Mouse (Mus musculus) mature B cell (primary cell): ENCODE measurements around the gene St3gal6.

Experiments
- in situ Hi-C: fragments of 300-500 bp; cut with MboI; formaldehyde crosslinking; loops from 2 replicates; pipeline ENCODE4 v1.14.3; 2019

The St3gal6 gene

DNA sequence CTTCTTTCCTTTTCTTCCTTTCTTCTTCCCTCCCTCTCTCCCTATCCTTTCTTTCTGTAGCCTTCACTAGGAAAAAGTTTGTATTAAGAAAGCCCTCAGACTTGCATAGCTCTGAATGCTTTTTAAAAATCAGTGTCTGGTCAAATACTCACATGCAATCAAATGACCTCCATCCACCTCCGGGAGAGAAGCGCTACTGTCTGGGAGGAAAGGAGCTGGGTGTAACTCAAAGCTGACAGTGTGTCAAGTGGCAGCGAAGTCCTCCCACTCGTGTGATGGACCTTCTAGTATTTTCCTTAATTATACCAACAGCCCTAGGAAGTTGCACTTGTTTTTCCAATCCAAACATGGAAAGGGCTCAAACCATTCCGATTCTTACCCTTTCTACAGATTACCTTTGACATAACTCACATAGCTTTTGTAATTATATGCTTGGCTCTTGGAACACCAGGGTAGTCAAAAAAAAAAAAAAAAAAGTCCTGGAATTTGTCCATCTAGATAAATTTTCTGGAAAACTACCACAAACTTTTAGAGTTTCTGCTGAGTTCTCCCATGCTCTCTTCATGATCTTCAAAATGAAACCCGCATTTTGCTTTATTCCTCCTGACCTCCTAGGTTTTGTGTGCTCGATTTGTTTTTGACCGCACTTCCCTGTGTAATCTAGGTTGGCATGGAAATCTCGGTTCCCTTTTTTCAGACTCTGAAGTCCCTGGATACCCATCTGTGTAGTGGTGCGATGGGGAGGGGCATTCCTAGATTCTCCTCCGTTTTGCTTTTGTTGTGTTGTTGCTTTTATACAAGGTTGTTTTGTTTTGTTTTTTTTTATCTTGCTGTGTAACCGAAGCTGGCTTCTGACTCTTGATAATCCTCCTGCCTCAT lies at the start of gene St3gal6:
St3gal6 (minus strand) TSS at position 272 of the 879 bp plus-strand sequence.
- in situ Hi-C loops = no loop called here

GRCm38 (mm10) chr16:58570694-58571264 lies 46.7 kb upstream of the St3gal6 start:
- in situ Hi-C loops = no loop called here

- in situ Hi-C loops = no loop called here
These were observed 37.2 kb upstream of the St3gal6 start for GRCm38 (mm10) chr16:58561196-58561595.

DNA sequence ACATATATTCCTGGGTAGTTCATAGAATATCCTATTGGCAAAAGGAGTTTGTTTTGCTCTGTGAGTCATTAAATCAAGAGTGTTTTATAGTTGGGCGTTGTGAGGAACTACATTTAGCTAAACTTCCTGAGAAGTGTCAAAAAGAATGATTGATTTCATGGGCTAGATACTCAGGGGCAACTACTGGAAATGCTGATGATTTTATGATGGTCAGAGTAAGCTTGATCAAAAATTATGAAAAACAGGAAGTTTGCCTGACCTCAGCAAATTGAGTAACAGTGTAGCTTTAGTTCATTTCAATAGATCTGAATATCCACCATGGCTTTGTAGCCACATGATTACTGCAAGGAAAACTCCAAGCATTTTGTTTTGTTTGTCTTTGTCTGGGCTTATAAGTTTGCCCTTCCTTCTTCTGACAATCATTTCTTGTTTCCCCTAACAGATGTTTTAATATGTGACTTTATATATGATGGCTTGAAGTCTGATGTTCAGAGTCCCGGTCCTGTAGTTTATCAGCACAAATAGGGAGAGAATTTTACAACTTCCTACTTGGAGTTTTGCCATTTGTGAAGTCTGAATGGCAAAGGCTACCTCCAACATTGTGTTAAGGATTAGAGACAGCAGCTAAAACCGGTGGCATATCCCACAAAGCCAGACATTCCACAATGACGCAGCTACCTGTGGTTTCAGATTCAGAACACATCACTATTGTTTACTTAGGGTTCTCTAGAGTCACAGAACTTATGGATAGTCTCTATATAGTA lies 32.2 kb upstream of the St3gal6 start:
- in situ Hi-C loops = no loop called here

DNA sequence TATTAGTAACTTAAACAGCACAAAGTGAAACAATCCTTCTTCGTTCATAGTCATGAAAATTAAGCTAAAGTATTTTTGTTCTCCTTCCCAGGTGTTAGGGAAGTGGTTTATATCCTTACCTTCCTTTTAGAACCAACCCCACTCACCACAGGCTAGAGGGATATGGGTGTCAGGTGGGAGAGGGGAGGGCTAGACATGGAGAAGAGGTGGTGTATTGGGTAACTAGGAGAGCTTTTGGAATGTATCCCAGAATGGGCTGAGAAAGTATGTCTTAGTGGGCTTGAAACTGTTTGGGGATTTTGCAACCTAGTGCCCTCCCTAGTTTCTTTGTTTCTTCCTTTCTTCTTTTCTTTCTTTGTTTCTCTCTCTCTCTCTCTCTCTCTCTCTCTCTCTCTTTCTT lies 30.6 kb upstream of the St3gal6 start:
- in situ Hi-C loops = no loop called here

DNA sequence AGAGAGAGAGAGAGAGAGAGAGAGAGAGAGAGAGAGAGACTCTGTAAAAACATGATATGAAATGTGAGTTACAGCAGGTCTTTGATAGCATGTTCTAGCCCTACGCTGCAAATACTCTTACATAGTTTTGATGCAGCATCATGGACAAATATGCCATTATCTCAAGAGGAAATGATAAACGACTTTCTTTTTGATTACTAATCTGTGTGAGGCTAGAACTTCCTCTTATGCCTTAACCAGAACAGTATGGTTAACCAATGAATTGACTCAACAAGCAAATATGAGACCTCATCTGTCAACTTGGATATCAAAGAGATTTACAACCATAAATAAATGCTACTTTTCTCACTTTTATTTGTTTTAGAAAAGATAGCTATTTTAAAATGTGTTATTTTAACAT lies 24.0 kb upstream of the St3gal6 start:
- in situ Hi-C loops = no loop called here

DNA sequence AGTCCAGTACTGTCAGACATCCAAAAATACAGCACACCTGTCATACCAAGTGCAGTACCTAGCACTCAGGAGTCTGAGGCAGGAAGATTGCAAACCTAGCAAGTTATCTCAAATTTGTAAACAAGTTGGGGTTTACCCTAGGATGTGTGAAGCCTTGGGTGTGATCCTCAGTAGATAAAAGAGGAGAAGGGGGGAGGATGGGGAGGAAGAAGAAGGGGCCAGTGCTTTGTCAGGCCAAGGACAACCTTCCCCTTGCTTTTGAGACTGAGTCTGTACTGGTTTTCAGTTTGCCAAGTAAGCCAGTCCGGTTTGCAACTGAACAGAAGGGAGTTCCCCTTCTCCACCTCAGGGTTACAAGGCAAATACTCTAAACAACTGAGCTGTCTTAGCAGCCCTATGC lies 22.1 kb upstream of the St3gal6 start:
- in situ Hi-C loops = no loop called here

DNA sequence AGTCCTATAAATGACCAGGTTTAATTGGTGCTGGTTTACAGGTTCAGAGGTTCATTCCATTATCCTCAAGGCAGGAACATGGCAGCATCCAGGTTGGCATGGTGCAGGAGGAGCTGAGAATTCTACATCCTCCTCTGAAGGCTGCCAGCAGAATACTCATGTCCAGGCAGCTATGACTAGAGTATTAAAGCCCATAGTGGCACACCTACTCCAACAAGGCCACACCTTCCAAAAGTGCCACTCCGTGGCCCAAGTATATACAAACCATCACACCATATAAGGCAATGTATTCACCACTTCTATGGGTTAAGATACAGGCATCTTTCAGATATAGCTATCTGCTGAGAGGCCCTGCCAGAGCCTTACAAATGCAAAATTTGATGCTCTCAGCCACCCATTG lies 15.4 kb upstream of the St3gal6 start:
- in situ Hi-C loops = no loop called here

DNA sequence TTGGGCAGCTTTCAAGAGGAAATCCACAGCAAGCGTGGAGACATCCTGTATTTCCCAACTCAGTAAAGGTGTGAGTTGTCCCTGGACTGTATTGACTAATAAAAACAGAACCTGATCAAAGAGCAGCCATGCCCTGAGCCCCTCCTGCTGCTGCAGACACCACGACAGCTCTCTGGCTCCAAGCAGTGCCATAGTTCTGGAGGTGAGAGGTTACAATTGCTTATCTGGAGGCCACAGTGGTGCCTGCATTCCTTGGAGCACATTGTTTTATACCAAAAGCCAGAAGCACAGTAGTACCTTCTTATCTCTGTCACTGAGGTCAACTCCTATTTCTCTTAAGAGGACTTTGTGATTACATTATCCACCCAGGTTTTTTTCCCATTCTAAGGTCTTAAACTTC lies 15.0 kb upstream of the St3gal6 start:
- in situ Hi-C loops = no loop called here

DNA sequence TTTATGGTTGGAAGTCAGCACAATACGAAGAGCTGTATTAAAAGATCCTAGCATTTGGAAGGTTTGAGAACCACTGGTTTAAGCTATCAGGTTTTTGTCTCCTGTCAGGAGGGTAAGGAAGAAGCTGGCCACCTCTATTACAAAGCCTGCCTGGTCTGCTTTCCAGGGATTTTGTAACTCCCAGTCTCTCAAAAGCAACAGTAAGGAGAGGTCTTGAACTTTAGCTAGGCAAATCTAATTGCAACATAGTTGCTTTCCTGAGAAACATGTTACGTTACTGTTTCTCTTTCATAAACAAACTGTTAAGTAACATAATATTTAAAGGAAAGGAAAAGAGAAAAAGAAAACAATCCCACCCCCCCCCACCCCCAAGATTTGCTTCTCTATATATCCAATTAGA lies 12.0 kb upstream of the St3gal6 start:
- in situ Hi-C loops = no loop called here

- in situ Hi-C loops = no loop called here
These were observed 11.2 kb upstream of the St3gal6 start for GRCm38 (mm10) chr16:58535236-58535635.

GRCm38 (mm10) chr16:58534245-58535142 lies 10.5 kb upstream of the St3gal6 start:
- in situ Hi-C loops = no loop called here

DNA sequence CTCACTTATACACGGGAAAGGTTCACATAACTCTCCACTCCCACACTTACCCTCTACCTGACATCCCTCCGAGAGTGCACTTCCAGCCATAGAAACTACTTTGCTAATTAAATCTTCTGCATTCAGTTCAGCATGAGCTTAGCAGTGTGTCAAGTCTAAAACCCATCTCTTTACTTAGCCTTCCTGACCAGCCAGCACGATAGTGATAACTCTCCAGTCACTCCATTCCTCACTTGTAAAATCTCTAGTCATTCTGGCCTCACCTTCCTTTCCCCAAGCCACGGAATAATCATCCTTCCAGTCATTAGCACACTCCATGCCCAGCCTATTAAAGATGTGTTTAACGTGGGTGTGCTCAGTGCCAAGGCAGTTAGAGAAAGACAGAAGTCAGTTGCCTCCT lies 9.7 kb upstream of the St3gal6 start:
- in situ Hi-C loops = no loop called here

- in situ Hi-C loops = no loop called here
These were observed 9.2 kb upstream of the St3gal6 start for GRCm38 (mm10) chr16:58533254-58533653.

DNA sequence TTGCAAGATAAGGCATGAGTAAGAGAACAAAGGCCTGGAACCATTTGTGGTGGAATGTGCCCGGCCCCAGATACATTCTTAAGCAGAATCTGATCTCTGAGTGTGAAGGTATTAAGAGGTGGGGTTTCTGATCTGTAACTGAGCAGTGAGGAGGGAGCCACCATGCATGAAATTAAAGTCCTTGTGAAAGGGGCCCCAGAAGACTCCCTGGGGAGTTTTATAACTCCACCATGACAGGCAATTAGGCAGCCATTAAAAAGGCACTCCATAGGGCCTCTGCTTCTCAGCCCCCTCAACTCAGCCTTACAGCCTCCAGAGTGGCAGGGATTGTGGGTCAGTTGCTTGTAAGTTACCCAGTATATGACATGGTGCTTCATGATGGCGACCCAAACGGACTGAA lies 8.5 kb upstream of the St3gal6 start:
- in situ Hi-C loops = no loop called here

- in situ Hi-C loops = no loop called here
These were observed 3.8 kb upstream of the St3gal6 start for GRCm38 (mm10) chr16:58527817-58528216.

DNA sequence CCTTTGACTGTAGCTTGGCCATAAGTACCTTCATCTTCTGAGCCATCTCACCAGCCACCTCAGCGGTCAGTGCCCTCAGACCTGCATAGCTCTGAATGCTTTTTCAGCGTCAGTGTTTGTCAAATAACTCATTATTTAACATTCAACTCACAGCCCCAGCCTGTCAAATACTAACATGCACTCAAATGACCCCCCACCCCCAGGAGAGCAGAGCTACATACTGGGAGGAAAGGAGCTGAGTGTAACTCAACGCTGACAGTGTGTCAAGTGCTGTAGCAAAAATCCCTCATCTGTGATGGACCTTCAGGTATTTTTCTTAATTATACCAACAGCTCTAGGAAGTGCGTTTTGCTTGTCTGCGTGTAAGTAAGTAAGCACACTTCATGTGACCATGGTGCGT lies 2.7 kb upstream of the St3gal6 start:
- in situ Hi-C loops = no loop called here

DNA sequence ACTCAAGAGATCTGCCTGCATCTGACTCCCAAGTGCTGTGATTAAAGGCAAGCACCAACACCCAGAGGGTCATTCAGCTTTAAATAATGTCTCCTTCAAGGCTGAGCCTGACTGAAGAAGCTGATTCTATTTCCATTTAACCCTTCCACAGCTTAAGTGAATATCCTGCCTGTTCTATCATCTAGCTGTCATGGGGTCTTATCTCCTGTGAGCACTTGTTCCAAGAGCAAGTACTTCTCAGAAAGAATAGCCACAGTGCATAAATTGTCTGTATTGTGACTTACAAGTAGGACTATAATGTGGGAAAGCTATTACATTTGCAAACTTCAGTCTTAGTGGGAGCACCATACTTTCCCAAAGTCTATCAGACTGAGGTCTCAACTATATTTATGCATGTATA lies 1.8 kb upstream of the St3gal6 start:
- in situ Hi-C loops = no loop called here

GRCm38 (mm10) chr16:58523044-58523859 lies 791 bp downstream of the St3gal6 start:
- in situ Hi-C loops = no loop called here

GRCm38 (mm10) chr16:58522677-58523043 lies 1.4 kb downstream of the St3gal6 start:
- in situ Hi-C loops = no loop called here

DNA sequence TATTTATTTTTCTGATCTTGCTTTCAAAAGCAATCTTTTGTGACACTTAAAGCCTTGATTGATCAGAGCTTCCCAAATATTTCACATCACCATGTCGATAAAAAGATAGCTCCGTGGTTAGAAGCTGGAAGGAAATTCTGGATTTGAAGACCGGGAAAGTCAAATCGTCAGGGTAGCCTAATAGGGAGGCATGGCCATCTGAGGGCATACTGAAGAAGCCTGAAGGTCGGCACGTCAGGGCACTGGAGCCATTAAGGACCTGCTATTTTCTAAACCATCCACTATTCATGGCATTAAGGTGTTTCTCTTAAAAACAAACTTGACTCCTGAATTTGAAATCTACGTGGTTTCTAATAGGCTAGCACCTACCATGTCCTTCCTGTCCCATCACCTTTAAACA lies 2.1 kb downstream of the St3gal6 start:
- in situ Hi-C loops = no loop called here
